Mouse (Mus musculus) NIH3T3 (cell line): ENCODE data around the gene Zdhhc16.

Experiments used
- DNase-seq: peaks from one replicate; pipeline ENCODE4 v3.0.0-alpha.2; 2012; ENCODE audit warnings: low read depth

The Zdhhc16 gene

GRCm38 (mm10) chr19:41933179-41934086 is at the start of gene Zdhhc16, which contains the start of gene Exosc1:
TSS of gene Zdhhc16 (plus strand) at chr19:41933480.
TSS of gene Exosc1 (minus strand) at chr19:41933423.
- peak; percentile 99 for DNase-seq

- no peak for DNase-seq
These were observed 49.4 kb upstream of the Zdhhc16 start for GRCm38 (mm10) chr19:41883882-41884281.

- no peak for DNase-seq
These were observed 45.1 kb upstream of the Zdhhc16 start for GRCm38 (mm10) chr19:41888191-41888590.

GRCm38 (mm10) chr19:41894959-41895358 is 38.3 kb upstream of the Zdhhc16 start:
- DNase-seq = no peak

GRCm38 (mm10) chr19:41895460-41896318 is 37.6 kb upstream of the Zdhhc16 start, which contains the start of gene Rrp12:
TSS of gene Rrp12 (minus strand) at chr19:41896173.
- peak; percentile 93 for DNase-seq

GRCm38 (mm10) chr19:41896319-41896711 is 37.0 kb upstream of the Zdhhc16 start:
- DNase-seq = no peak

- DNase-seq = peak; percentile 82
These were observed 34.4 kb upstream of the Zdhhc16 start for GRCm38 (mm10) chr19:41898860-41899259.

GRCm38 (mm10) chr19:41900495-41901090 is 32.7 kb upstream of the Zdhhc16 start:
- no peak for DNase-seq

- peak; percentile 36 for DNase-seq
These were observed 31.6 kb upstream of the Zdhhc16 start for GRCm38 (mm10) chr19:41901696-41902095.

- DNase-seq = no peak
These were observed 30.3 kb upstream of the Zdhhc16 start for GRCm38 (mm10) chr19:41902848-41903593.

- no peak for DNase-seq
These were observed 28.0 kb upstream of the Zdhhc16 start for GRCm38 (mm10) chr19:41905246-41905645.

- no peak for DNase-seq
These were observed 26.8 kb upstream of the Zdhhc16 start for GRCm38 (mm10) chr19:41906311-41907078.

- DNase-seq = no peak
These were observed 26.1 kb upstream of the Zdhhc16 start for GRCm38 (mm10) chr19:41907079-41907760.

- no peak for DNase-seq
These were observed 24.5 kb upstream of the Zdhhc16 start for GRCm38 (mm10) chr19:41908736-41909135.

GRCm38 (mm10) chr19:41910396-41910795 is 22.9 kb upstream of the Zdhhc16 start:
- DNase-seq = no peak

GRCm38 (mm10) chr19:41911178-41912073 is 21.9 kb upstream of the Zdhhc16 start, which contains the start of gene Pgam1:
TSS of gene Pgam1 (plus strand) at chr19:41911923.
- DNase-seq = peak; percentile 100

- DNase-seq = peak; percentile 41
These were observed 20.9 kb upstream of the Zdhhc16 start for GRCm38 (mm10) chr19:41912121-41913080.
